Mouse (Mus musculus) hematopoietic stem cell, adult 5-6 weeks (primary cell): ENCODE results near the gene Ubac2. TPM values are rescaled to one million over a fixed set of nuclear protein-coding genes. Genes with fewer than 3 reads are reported as not detected.
A peak's percentile ranks its signal among the peaks of the same experiment; 100 is the strongest.

Experiments used
- ATAC-seq, 2 experiments: fragments of 125-278 bp in 1 of 2; replicated peaks in 1 of 2; 2 replicates each; pipeline ENCODE4 v1.8.0; 2016 to 2017; ENCODE audit warnings: inconsistent platforms in 2 of 2, mild to moderate bottlenecking in 2 of 2, moderate number of reproducible peaks in 2 of 2, low read depth in 1 of 2, moderate TSS enrichment in 1 of 2; ENCODE audit not compliant: low FRiP score in 2 of 2, poor library complexity in 2 of 2, severe bottlenecking in 2 of 2, insufficient read depth in 1 of 2, low TSS enrichment in 1 of 2
- total RNA-seq: library from RNA; stranded (forward); fragments of 172-1452, 232-1000 nt; gene quantifications from 2 replicates; pipeline ENCODE4 v1.2.3, GENCODE M21; 2017

Gene Ubac2
- total RNA-seq, 1 experiment from 2014 or later: 23.1 TPM

DNA sequence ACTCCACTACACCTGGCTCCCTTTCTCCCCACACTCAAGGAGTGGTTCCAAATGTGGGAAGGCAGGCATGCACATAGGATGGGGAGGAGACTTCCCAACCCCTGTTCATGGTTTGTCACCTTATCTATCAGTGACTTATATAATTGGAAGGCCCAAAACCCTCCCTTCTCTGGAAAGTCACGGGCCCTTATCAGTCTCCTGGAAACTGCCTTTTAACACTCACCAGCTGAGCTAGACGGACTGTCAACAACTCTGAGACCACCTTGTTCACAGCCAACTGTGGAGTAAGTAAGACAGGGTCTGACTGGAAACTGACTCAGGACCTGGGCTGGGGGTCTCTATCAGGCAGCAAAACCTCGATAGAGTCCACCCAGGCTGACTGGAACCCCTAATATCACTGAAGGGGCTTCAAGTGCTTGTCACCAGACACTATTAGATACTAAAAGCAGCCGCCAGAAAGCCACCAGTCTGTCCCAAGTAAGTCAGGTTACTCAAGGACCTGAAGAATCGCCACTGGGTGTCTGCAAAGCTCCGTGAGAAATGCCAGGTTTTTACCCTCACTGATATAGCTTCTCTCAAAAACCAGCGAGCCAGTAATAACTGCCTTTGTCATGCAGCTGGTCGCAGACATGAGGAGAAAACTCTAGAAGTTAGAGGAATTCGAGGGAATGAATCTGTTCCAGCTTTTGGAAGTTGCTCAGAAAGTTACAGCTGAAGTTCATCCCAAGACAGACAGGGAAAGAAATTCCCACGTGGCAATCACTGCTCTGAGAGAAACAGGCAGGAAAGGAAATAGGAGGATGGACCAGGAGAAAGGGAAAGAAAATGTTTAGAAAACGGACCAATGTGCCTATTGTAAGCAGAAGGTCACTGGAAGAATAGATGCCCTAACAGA is 190.6 kb downstream of the Ubac2 start:
- ATAC-seq: no peak

DNA sequence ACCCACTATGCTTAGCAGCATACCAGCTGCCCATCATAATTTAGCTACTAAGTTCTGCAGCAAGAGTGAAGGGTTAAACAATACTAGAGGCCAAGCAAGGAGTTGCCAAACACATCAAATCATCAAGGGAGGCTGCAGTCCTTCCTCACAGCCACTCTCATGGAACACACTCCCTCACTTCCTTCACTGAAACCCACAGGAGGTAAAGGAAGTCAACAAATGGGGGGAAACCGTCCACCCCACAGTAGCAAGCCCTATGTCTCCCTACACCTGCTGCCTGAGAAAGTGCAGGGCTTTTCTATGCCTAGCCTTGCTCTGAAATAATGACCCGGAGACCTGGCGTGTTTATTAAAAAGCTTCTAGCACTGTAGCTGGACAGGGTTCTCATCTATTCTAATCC is 191.5 kb downstream of the Ubac2 start:
- ATAC-seq: peak; percentile 40 to 52; a peak in 3 of 4 replicates

Other genes with a start within 250 kb of the Ubac2 start
- gene Dock9, start 80.8 kb upstream of the Ubac2 start, total RNA-seq: 16.8 and 19.6 TPM in 2 replicates
- gene Gpr18, start 37.2 kb downstream of the Ubac2 start, total RNA-seq: 0.60 and 2.1 TPM in 2 replicates
- gene Gpr183, start 86.6 kb downstream of the Ubac2 start, total RNA-seq: 1.1 and 2.6 TPM in 2 replicates
- not detected in 2 replicates for gene Timm8a2, start 156.1 kb downstream of the Ubac2 start, total RNA-seq
- gene Tm9sf2, start 228.4 kb downstream of the Ubac2 start, total RNA-seq: 103 and 105 TPM in 2 replicates